In genomic region chr14:50908126-50908525, GRCm38 (mm10) we compare ENCODE assay signal across 20 mouse cellular contexts. TPM values are rescaled to one million over a fixed set of nuclear protein-coding genes. Genes with fewer than 3 reads are reported as not detected.
"Had no signal": no experiment of that assay in that cellular context is flagged by ENCODE, and none has a peak within 500 bp of the region (broad histone marks: within the 10 kb centered on the region; RNA-seq: fewer than 3 reads in every experiment).

No protein-coding gene starts in this region.

- ATAC-seq: liver, embryonic 12.5 days; midbrain, embryonic 16.5 days had no signal

- H3K27ac ChIP-seq: liver, embryonic 12.5 days; liver, embryonic 14.5 days; lung, embryonic 15.5 days; midbrain, embryonic 10.5 days; midbrain, embryonic 12.5 days; neural tube, embryonic 13.5 days; neural tube, embryonic 15.5 days had no signal

- H3K9me3 ChIP-seq: liver, embryonic 12.5 days; lung, embryonic 15.5 days; midbrain, embryonic 10.5 days; midbrain, embryonic 12.5 days; neural tube, embryonic 13.5 days; neural tube, embryonic 15.5 days had no signal

- H3K27me3 ChIP-seq: liver, embryonic 12.5 days; lung, embryonic 15.5 days; midbrain, embryonic 12.5 days; neural tube, embryonic 13.5 days; neural tube, embryonic 15.5 days had no signal

- DNase-seq: lung, postnatal 14 days; midbrain, embryonic 14.5 days; retina, postnatal 1 day; right cerebral cortex, adult 18-20 months; right cerebral cortex, postnatal 25 days; right cerebral cortex, postnatal 4 days; spleen, adult 18-20 months; thymus, adult 18-20 months; thymus, postnatal 14 days; thymus, postnatal 36 days had no signal

- H3K9ac ChIP-seq: liver, embryonic 12.5 days; liver, embryonic 14.5 days; lung, embryonic 15.5 days; midbrain, embryonic 12.5 days; neural tube, embryonic 13.5 days; neural tube, embryonic 15.5 days had no signal

- H3K4me3 ChIP-seq: liver, embryonic 12.5 days; lung, embryonic 15.5 days; midbrain, embryonic 10.5 days; midbrain, embryonic 12.5 days; myocyte; neural tube, embryonic 13.5 days; neural tube, embryonic 15.5 days had no signal

- H3K4me2 ChIP-seq: liver, embryonic 12.5 days; lung, embryonic 15.5 days; midbrain, embryonic 12.5 days; neural tube, embryonic 13.5 days; neural tube, embryonic 15.5 days had no signal

RNA-seq across cellular contexts. Expression of gene Klhl33, which starts 10.8 kb away (rescaled TPM):
- total RNA-seq: megakaryocyte-erythroid progenitor cell, adult 5-6 weeks had no signal
